Mouse (Mus musculus): Measurements from ENCODE around the gene Rgl2. TPM values are rescaled to one million over a fixed set of nuclear protein-coding genes. Genes with fewer than 3 reads are reported as not detected.

The Rgl2 gene
- polyA plus RNA-seq, 1 experiment: 16.4 TPM

DNA sequence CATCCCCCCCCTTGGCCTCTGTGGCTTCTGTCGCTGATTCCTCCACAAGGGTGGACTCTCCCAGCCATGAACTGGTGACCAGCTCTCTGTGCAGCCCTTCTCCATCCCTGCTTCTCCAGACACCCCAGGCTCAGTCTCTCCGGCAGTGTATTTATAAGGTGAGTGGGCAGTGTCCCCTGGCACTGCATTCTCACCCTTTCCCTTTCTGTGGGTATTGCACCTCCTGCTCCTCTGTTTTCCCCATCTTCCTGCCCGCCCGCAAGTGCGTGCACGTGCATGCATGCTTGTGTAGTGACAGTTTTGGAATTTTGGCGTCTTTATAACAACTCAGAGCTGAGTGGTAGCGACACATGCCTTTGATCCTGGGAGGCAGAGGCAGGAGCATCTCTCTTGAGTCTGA is 15.4 kb upstream of the Rgl2 start:
- Histone ChIP-seq H3K27ac (replicated peaks; ENCODE audit: low read depth, low read length) (no peak overlapping the region), H3K4me1 (ENCODE audit: control insufficient read depth, insufficient read depth, insufficient read length, low read length) (peaks cover 13% of the 10 kb centered on the region; the same call in 1 of the 2 replicates), H3K4me3 (ENCODE audit: insufficient read depth, low read depth, low read length) (no peak overlapping the region)

DNA sequence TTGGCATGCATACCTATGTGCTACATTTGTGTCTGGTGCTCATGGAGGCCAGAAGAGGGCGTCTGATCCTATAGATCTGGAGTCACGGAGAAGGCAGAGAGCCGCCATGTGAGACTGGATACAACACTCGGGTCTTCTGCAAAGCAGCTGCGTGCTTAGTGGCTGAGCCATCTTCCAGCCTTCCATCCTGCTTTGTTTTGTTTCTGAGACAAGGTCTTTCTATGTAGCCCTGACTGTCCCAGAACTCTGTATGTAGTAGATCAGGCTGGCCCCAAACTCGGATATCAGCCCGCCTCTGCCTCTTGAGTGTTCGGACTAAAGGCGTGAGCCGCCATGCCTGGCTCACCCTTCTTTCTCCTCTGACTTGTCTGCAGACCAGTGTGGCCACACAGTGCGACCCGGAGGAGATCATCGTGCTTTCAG is 14.4 kb upstream of the Rgl2 start:
- Histone ChIP-seq H3K27ac (replicated peaks; ENCODE audit: low read depth, low read length) (no peak overlapping the region), H3K4me1 (ENCODE audit: control insufficient read depth, insufficient read depth, insufficient read length, low read length) (peaks cover 13% of the 10 kb centered on the region; the same call in 1 of the 2 replicates), H3K4me3 (ENCODE audit: insufficient read depth, low read depth, low read length) (no peak overlapping the region)

GRCm38 (mm10) chr17:33915671-33916250 is 13.6 kb upstream of the Rgl2 start, which contains the start of the genes Tapbp and Zbtb22:
TSS of gene Tapbp (plus strand) at chr17:33915899.
TSS of gene Zbtb22 (plus strand) at chr17:33915904.
- peaks cover 10% of the 10 kb centered on the region; the same call in 1 of the 2 replicates for H3K4me1 ChIP-seq (ENCODE audit: control insufficient read depth, insufficient read depth, insufficient read length, low read length)
- no peak within 1 kb of the TSS for H3K27ac ChIP-seq (replicated peaks; ENCODE audit: low read depth, low read length)
- H3K4me3 ChIP-seq (ENCODE audit: insufficient read depth, low read depth, low read length): peak within 1 kb of the TSS; percentile 96

- Histone ChIP-seq H3K27ac (replicated peaks; ENCODE audit: low read depth, low read length) (no peak overlapping the region), H3K4me3 (ENCODE audit: insufficient read depth, low read depth, low read length) (peak overlapping the region; percentile 96)
Measured at GRCm38 (mm10) chr17:33916294-33916693, 13.0 kb upstream of the Rgl2 start.

DNA sequence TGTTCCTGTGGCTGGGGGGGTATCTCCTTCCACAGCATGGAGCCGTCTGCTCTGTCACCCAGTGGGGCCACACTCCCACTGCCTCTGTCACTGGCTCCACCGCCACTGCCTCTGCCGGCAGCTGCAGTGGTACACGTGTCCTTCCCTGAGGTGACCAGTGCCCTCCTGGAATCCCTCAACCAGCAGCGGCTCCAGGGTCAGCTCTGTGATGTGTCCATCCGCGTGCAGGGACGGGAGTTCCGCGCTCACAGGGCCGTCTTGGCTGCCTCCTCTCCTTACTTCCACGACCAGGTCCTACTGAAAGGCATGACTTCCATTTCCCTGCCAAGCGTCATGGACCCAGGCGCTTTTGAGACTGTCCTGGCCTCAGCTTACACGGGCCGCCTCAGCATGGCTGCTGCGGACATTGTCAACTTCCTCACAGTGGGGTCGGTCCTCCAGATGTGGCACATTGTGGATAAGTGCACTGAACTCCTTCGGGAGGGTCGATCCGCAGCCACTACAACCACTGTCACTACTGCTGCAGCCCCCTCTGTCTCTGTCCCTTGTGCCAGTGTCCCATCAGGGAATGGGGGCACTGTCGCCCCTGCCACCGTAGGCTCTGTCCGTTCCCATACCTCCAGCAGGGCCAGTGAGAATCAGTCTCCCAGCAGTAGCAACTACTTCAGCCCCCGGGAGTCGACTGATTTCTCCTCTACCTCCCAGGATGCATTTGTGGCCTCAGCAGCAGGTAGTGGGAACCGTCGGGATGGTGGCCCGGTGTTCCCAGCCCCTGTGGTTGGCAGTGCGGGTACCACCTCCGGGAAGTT is 12.3 kb upstream of the Rgl2 start:
- Histone ChIP-seq H3K27ac (replicated peaks; ENCODE audit: low read depth, low read length) (no peak overlapping the region), H3K4me1 (ENCODE audit: control insufficient read depth, insufficient read depth, insufficient read length, low read length) (peaks cover 10% of the 10 kb centered on the region; the same call in 1 of the 2 replicates), H3K4me3 (ENCODE audit: insufficient read depth, low read depth, low read length) (peak overlapping the region; percentile 96)

More at GRCm38 (mm10) chr17:33916294-33916693, 13.0 kb upstream of the Rgl2 start:
- peaks cover 10% of the 10 kb centered on the region; the same call in 1 of the 2 replicates for H3K4me1 ChIP-seq (ENCODE audit: control insufficient read depth, insufficient read depth, insufficient read length, low read length)

GRCm38 (mm10) chr17:33917656-33918292 is 11.6 kb upstream of the Rgl2 start:
- no peak overlapping the region for H3K27ac ChIP-seq (replicated peaks; ENCODE audit: low read depth, low read length)
- H3K4me1 ChIP-seq (ENCODE audit: control insufficient read depth, insufficient read depth, insufficient read length, low read length): peaks cover 10% of the 10 kb centered on the region; the same call in 1 of the 2 replicates

GRCm38 (mm10) chr17:33918293-33919203 is 10.8 kb upstream of the Rgl2 start:
- H3K27ac ChIP-seq (replicated peaks; ENCODE audit: low read depth, low read length): peak overlapping the region; percentile 85
- H3K4me1 ChIP-seq (ENCODE audit: control insufficient read depth, insufficient read depth, insufficient read length, low read length): peaks cover 10% of the 10 kb centered on the region; the same call in 1 of the 2 replicates
- peak overlapping the region; percentile 96 for H3K4me3 ChIP-seq (ENCODE audit: insufficient read depth, low read depth, low read length)

More at GRCm38 (mm10) chr17:33917656-33918292, 11.6 kb upstream of the Rgl2 start:
- H3K4me3 ChIP-seq (ENCODE audit: insufficient read depth, low read depth, low read length): peak overlapping the region; percentile 96; the same call in 1 of the 2 replicates

GRCm38 (mm10) chr17:33919351-33920281 is 9.7 kb upstream of the Rgl2 start:
- H3K4me3 ChIP-seq (ENCODE audit: insufficient read depth, low read depth, low read length): peak overlapping the region; percentile 96
- H3K27ac ChIP-seq (replicated peaks; ENCODE audit: low read depth, low read length): peak overlapping the region; percentile 85
- peaks cover 10% of the 10 kb centered on the region; the same call in 1 of the 2 replicates for H3K4me1 ChIP-seq (ENCODE audit: control insufficient read depth, insufficient read depth, insufficient read length, low read length)

DNA sequence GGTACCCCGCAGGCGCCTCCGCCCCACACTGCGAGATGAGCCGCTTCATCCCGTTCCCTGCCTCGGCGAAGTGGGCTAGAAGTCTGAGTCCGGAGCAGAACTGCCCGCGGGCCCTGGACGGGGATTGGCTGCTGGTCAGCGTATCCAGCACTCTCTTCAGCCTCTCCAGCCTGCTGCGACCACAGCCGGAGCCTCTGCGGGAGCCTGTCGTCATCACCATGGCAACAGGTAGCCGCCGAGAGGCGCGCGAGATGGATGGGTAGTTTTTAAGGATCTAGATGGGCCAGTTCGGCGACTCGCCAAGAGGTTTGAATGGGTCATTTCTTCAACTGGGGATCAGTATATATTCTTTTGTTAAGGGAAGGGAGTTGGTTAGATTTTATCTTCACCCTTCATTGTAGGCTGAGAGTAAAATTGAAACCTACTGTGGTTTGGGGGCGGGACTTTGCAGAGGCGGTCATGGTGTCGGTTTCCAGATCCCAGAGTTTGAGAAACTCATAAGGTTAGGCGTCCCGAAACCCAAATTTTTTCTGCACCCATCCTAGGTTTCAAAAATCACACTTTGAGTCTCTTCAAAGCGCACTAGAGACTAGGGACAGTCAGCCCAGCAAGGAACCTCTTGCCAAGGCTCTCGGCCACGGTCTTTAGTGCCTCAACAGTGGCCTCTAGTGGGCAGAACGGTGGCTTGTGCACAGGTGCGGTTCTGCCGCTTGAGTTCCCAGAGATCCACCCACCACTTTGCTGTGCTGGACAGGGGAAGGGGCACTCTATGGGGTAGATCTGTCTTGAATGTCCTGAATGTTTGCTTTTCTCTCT is 8.9 kb upstream of the Rgl2 start:
- peaks cover 10% of the 10 kb centered on the region; the same call in 1 of the 2 replicates for H3K4me1 ChIP-seq (ENCODE audit: control insufficient read depth, insufficient read depth, insufficient read length, low read length)
- H3K27ac ChIP-seq (replicated peaks; ENCODE audit: low read depth, low read length): peak overlapping the region; percentile 85
- H3K4me3 ChIP-seq (ENCODE audit: insufficient read depth, low read depth, low read length): peak overlapping the region; percentile 96

GRCm38 (mm10) chr17:33921361-33921760 is 8.0 kb upstream of the Rgl2 start:
- Histone ChIP-seq H3K4me3 (ENCODE audit: insufficient read depth, low read depth, low read length) (no peak overlapping the region), H3K4me1 (ENCODE audit: control insufficient read depth, insufficient read depth, insufficient read length, low read length) (peaks cover 10% of the 10 kb centered on the region; the same call in 1 of the 2 replicates), H3K27ac (replicated peaks; ENCODE audit: low read depth, low read length) (no peak overlapping the region)

GRCm38 (mm10) chr17:33924577-33925283 is 4.6 kb upstream of the Rgl2 start:
- no peak overlapping the region for H3K27ac ChIP-seq (replicated peaks; ENCODE audit: low read depth, low read length)
- no peaks in the 10 kb centered on the region for H3K4me1 ChIP-seq (ENCODE audit: control insufficient read depth, insufficient read depth, insufficient read length, low read length)

GRCm38 (mm10) chr17:33925406-33926116 is 3.8 kb upstream of the Rgl2 start:
- H3K4me1 ChIP-seq (ENCODE audit: control insufficient read depth, insufficient read depth, insufficient read length, low read length): no peaks in the 10 kb centered on the region
- no peak overlapping the region for H3K4me3 ChIP-seq (ENCODE audit: insufficient read depth, low read depth, low read length)
- H3K27ac ChIP-seq (replicated peaks; ENCODE audit: low read depth, low read length): no peak overlapping the region

More at GRCm38 (mm10) chr17:33924577-33925283, 4.6 kb upstream of the Rgl2 start:
- no peak overlapping the region for H3K4me3 ChIP-seq (ENCODE audit: insufficient read depth, low read depth, low read length)

Measured in brown adipose tissue, adult 24 weeks (tissue).